Mouse (Mus musculus) regulatory T cell (primary cell): ENCODE measurements around the gene Kif27.
"Not testable (repeated sequence)": the region's sequence is repeated elsewhere in the genome, so short reads cannot be mapped to it uniquely, and the experiment has no call there.

ENCODE experiments used
- in situ Hi-C: fragments of 300-600 bp; cut with MboI, MseI; formaldehyde crosslinking; loops from one replicate; pipeline ENCODE4 v1.15.1; 2025; ENCODE audit warnings: high pct_unique_total_duplicates

Kif27 gene

GRCm38 (mm10) chr13:58358629-58359303 lies at the start of gene Kif27:
Gene Kif27 (minus strand): TSS chr13:58359122.
- in situ Hi-C loops = loop anchor here (5.0 kb wide), 1 partner anchor 66 kb away; no protein-coding TSS in a partner anchor

GRCm38 (mm10) chr13:58403243-58403642 lies 44.3 kb upstream of the Kif27 start, which contains the start of gene Hnrnpk:
Gene Hnrnpk (minus strand): TSS chr13:58403343.
- in situ Hi-C loops = not testable (repeated sequence)

- in situ Hi-C loops = no loop called here
These were observed 43.8 kb upstream of the Kif27 start for GRCm38 (mm10) chr13:58402744-58403110.

- in situ Hi-C loops = no loop called here
These were observed 43.3 kb upstream of the Kif27 start, which contains the start of gene Rmi1 for GRCm38 (mm10) chr13:58402003-58402743. Gene Rmi1 (plus strand): TSS chr13:58402248.

GRCm38 (mm10) chr13:58401135-58402002 lies 42.4 kb upstream of the Kif27 start:
- in situ Hi-C loops = no loop called here

GRCm38 (mm10) chr13:58400576-58400975 lies 41.7 kb upstream of the Kif27 start:
- in situ Hi-C loops = no loop called here

- in situ Hi-C loops = loop anchor here (25.0 kb wide), 1 partner anchor 235 kb away; the partner anchor contains the start of gene Idnk
These were observed 38.7 kb upstream of the Kif27 start for GRCm38 (mm10) chr13:58397651-58398050.

- in situ Hi-C loops = loop anchor here (25.0 kb wide), 1 partner anchor 232 kb away; the partner anchor contains the start of gene Idnk
These were observed 35.5 kb upstream of the Kif27 start for GRCm38 (mm10) chr13:58394392-58394791.

GRCm38 (mm10) chr13:58389324-58389951 lies 30.5 kb upstream of the Kif27 start:
- in situ Hi-C loops = loop anchor here (25.0 kb wide), 1 partner anchor 227 kb away; the partner anchor contains the start of gene Idnk

- in situ Hi-C loops = loop anchor here (25.0 kb wide), 1 partner anchor 226 kb away; the partner anchor contains the start of gene Idnk
These were observed 29.5 kb upstream of the Kif27 start for GRCm38 (mm10) chr13:58388379-58388778.

- in situ Hi-C loops = loop anchor here (25.0 kb wide), 1 partner anchor 226 kb away; the partner anchor contains the start of gene Idnk
These were observed 29.0 kb upstream of the Kif27 start for GRCm38 (mm10) chr13:58387948-58388347.

GRCm38 (mm10) chr13:58385547-58385920 lies 26.6 kb upstream of the Kif27 start:
- in situ Hi-C loops = loop anchor here (25.0 kb wide), 1 partner anchor 223 kb away; the partner anchor contains the start of gene Idnk

- in situ Hi-C loops = loop anchor here (25.0 kb wide), 1 partner anchor 223 kb away; the partner anchor contains the start of gene Idnk
These were observed 26.0 kb upstream of the Kif27 start, which contains the start of gene 2210016F16Rik for GRCm38 (mm10) chr13:58384779-58385546. Gene 2210016F16Rik (minus strand): TSS chr13:58385225.

GRCm38 (mm10) chr13:58384371-58384770 lies 25.4 kb upstream of the Kif27 start:
- in situ Hi-C loops = loop anchor here (25.0 kb wide), 1 partner anchor 222 kb away; the partner anchor contains the start of gene Idnk

GRCm38 (mm10) chr13:58373153-58373470 lies 14.2 kb upstream of the Kif27 start:
- in situ Hi-C loops = no loop called here

GRCm38 (mm10) chr13:58372278-58373152 lies 13.6 kb upstream of the Kif27 start:
- in situ Hi-C loops = no loop called here

- in situ Hi-C loops = no loop called here
These were observed 9.9 kb upstream of the Kif27 start for GRCm38 (mm10) chr13:58368835-58369234.

- in situ Hi-C loops = no loop called here
These were observed 8.7 kb upstream of the Kif27 start for GRCm38 (mm10) chr13:58367641-58368040.

GRCm38 (mm10) chr13:58366373-58366772 lies 7.5 kb upstream of the Kif27 start:
- in situ Hi-C loops = no loop called here
